Mouse (Mus musculus): Measurements from ENCODE around the gene Dgka. TPM values are rescaled to one million over a fixed set of nuclear protein-coding genes. Genes with fewer than 3 reads are reported as not detected.

Gene Dgka
- polyA plus RNA-seq (2015; fragmentation: Nextera tagmentation; extraction: Ambion mirVana): 6.8 and 7.8 TPM in 2 replicates

DNA sequence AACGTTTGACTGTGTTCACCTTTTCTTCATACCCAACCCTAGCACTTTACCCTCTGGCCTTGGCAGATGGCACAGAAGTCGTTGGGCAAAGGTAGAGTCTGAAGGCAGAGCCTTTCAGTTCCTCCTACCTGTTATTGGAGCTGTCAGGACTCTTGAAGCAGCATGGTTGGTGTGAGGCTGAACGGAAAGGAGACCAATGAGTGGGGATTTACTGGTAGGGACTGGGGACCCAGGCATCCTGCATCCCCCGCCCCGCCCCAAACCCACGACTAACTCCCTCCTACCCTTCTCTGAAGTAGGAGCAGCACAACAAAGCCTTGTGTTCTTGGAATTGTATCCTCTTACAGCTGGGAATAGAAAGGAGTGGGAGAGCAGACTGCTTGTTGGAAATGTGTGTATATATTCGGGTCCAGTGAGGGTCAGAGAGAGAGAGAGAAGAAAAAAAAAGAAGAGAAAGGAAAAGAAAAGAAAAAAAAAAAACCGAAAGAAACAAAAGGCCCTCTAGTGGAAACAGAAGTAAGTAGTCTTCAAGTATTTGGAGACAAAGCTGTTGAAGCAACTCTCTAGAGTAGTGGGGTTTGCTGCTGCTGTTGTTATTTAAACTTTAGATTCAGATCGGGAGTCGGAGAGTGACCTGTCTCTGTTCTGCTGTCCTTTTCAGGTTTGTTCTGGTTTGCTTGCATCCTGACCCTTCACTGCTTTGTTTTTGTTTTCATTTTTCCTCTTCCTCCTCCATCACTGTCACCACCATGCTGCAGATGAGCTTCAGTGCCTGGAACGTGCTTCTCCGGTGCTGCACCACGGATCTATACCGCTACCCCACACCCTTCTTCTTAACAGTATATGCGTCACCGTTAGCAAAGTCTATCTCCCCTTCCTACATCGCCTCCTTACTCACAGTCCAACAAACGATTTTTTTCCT is at the start of gene Dgka:
Dgka (minus strand) TSS at position 176 of the 922 bp plus-strand sequence.
- Histone ChIP-seq H3K36me3 (ENCODE audit: insufficient read depth, low read length) (no peaks in the 10 kb centered on the region), H3K9ac (replicated peaks; ENCODE audit: low read length) (peak within 1 kb of the TSS; percentile 79), H3K4me3 (ENCODE audit: low read length) (peak within 1 kb of the TSS; percentile 64), H3K4me2 (replicated peaks; ENCODE audit: low read depth, low read length) (peak within 1 kb of the TSS; percentile 93), H3K9me3 (ENCODE audit: low read length) (no peaks in the 10 kb centered on the region), H3K4me1 (ENCODE audit: insufficient read depth, low read length) (peaks cover 35% of the 10 kb centered on the region), H3K27me3 (ENCODE audit: insufficient read depth, low read length) (peaks cover 7% of the 10 kb centered on the region; the same call in 1 of the 2 replicates), H3K27ac (ENCODE audit: low read length) (peak within 1 kb of the TSS; percentile 28)
- 23% methylated on average over 18 of the region's 18 CpGs for WGBS
- no peak for ATAC-seq (ENCODE audit: low FRiP score, low TSS enrichment)

DNA sequence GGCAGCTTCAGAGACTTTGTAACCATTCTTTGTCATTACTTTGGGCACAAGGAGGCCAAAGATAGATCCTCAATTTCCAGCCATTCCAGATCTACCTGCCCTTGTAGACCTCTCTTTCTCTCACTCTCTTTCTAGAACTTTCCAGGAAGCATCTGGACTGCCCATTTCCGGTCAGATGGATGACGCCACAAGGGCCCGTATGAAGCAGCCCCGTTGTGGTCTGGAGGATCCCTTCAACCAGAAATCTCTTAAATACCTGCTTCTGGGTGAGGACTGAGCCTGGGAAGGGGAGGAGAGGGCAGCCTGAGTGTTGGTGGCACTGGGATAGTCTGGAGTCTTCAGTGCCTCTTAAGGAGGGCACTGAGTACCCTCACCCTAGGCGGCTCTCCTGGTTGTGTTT is 49.7 kb upstream of the Dgka start:
- no peaks in the 10 kb centered on the region for H3K9me3 ChIP-seq (ENCODE audit: low read length)
- no peak overlapping the region for H3K27ac ChIP-seq (ENCODE audit: low read length)
- no peak for ATAC-seq (ENCODE audit: low FRiP score, low TSS enrichment)
- H3K36me3 ChIP-seq (ENCODE audit: insufficient read depth, low read length): no peaks in the 10 kb centered on the region
- H3K4me1 ChIP-seq (ENCODE audit: insufficient read depth, low read length): no peaks in the 10 kb centered on the region
- H3K9ac ChIP-seq (replicated peaks; ENCODE audit: low read length): no peak overlapping the region
- no peaks in the 10 kb centered on the region for H3K27me3 ChIP-seq (ENCODE audit: insufficient read depth, low read length)
- H3K4me2 ChIP-seq (replicated peaks; ENCODE audit: low read depth, low read length): no peak overlapping the region
- 85% methylated on average over 5 of the region's 5 CpGs for WGBS
- H3K4me3 ChIP-seq (ENCODE audit: low read length): no peak overlapping the region

DNA sequence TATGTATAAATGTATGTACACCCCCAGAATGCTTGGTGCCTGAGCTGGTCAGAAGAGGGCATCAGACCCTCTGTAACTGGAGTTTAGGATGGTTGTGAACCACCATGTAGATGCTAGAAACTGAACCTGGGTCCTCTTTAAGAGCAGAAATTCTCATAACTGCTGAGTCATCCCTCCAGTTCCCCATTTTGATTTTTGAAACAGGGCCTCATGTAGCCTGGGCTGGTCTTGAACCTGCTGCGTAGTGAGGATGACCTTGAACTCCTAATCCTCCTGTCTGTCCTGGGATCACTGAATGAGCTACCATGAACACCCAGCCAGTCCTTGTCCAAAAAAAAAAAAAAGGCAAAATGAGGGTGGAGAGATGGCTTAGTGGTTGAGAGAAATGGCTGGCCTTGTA is 48.6 kb upstream of the Dgka start:
- no peaks in the 10 kb centered on the region for H3K36me3 ChIP-seq (ENCODE audit: insufficient read depth, low read length)
- WGBS: 90% methylated on average over 1 of the region's 1 CpGs
- H3K27ac ChIP-seq (ENCODE audit: low read length): no peak overlapping the region
- no peaks in the 10 kb centered on the region for H3K4me1 ChIP-seq (ENCODE audit: insufficient read depth, low read length)
- no peaks in the 10 kb centered on the region for H3K27me3 ChIP-seq (ENCODE audit: insufficient read depth, low read length)
- H3K9ac ChIP-seq (replicated peaks; ENCODE audit: low read length): no peak overlapping the region
- no peak overlapping the region for H3K4me2 ChIP-seq (replicated peaks; ENCODE audit: low read depth, low read length)
- no peak overlapping the region for H3K4me3 ChIP-seq (ENCODE audit: low read length)
- ATAC-seq (ENCODE audit: low FRiP score, low TSS enrichment): no peak
- no peaks in the 10 kb centered on the region for H3K9me3 ChIP-seq (ENCODE audit: low read length)

DNA sequence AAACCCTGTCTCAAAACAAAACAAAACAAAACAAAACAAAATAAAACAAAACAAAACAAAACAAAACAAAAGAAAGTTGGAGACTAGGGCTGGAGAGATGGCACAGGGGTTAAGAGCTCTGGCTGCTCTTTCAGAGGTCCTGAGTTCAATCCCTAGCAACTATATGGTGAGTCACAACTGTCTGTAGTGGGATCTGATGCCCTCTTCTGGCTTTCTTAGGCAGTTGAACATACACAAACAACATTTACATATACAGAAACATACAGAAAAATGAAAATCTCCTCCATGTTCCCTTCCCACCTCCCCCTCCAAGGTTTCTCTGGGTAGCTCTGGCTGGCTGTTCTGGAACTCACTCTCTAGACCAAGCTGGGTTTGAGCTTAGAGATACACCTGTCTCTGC is 47.4 kb upstream of the Dgka start:
- H3K36me3 ChIP-seq (ENCODE audit: insufficient read depth, low read length): no peaks in the 10 kb centered on the region
- no peak overlapping the region for H3K9ac ChIP-seq (replicated peaks; ENCODE audit: low read length)
- H3K27ac ChIP-seq (ENCODE audit: low read length): no peak overlapping the region
- no peak overlapping the region for H3K4me2 ChIP-seq (replicated peaks; ENCODE audit: low read depth, low read length)
- no peaks in the 10 kb centered on the region for H3K27me3 ChIP-seq (ENCODE audit: insufficient read depth, low read length)
- H3K4me1 ChIP-seq (ENCODE audit: insufficient read depth, low read length): no peaks in the 10 kb centered on the region
- no peaks in the 10 kb centered on the region for H3K9me3 ChIP-seq (ENCODE audit: low read length)
- H3K4me3 ChIP-seq (ENCODE audit: low read length): no peak overlapping the region
- ATAC-seq (ENCODE audit: low FRiP score, low TSS enrichment): no peak

DNA sequence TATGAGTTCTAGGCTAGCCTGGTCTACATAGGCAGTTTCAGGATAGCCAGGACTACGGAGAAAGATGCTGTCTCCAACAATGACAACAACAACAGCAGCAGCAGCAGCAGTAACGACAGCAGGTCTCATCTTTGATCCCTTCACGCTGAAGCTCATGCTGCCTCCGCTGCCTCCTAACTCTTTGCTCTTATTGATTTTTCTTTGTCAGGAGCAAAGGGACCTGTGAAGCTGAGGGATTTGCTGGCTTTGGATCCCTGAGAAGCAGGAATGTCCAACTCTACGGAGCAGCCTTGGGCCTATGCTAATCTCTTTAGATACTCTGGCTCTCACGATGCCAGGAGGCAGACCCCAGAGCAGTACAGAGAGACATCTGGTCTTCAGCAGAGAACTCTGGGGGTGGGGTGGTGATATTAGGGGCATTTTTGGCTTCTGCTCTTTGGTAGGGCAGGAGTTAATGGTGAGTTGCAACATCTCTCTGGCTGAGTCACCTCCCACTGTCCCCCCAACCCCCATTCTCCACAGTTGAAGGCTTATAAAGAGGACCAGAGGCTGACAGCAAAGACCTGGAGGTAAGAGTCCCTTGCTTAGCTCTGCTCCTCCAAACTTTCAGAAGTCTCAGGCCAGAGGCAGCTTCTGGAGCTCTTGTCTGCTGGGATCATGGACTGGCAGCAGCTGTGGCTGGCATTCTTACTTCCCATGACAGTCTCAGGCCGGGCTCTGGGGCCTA is 45.9 kb upstream of the Dgka start, which contains the start of gene Mmp19:
Mmp19 (plus strand) TSS at position 513 of the 727 bp plus-strand sequence.
- H3K36me3 ChIP-seq (ENCODE audit: insufficient read depth, low read length): no peaks in the 10 kb centered on the region
- H3K4me2 ChIP-seq (replicated peaks; ENCODE audit: low read depth, low read length): no peak within 1 kb of the TSS
- H3K4me1 ChIP-seq (ENCODE audit: insufficient read depth, low read length): no peaks in the 10 kb centered on the region
- no peaks in the 10 kb centered on the region for H3K27me3 ChIP-seq (ENCODE audit: insufficient read depth, low read length)
- H3K27ac ChIP-seq (ENCODE audit: low read length): no peak within 1 kb of the TSS
- 77% methylated on average over 7 of the region's 7 CpGs for WGBS
- H3K9ac ChIP-seq (replicated peaks; ENCODE audit: low read length): no peak within 1 kb of the TSS
- no peak within 1 kb of the TSS for H3K4me3 ChIP-seq (ENCODE audit: low read length)
- no peaks in the 10 kb centered on the region for H3K9me3 ChIP-seq (ENCODE audit: low read length)
- ATAC-seq (ENCODE audit: low FRiP score, low TSS enrichment): no peak

DNA sequence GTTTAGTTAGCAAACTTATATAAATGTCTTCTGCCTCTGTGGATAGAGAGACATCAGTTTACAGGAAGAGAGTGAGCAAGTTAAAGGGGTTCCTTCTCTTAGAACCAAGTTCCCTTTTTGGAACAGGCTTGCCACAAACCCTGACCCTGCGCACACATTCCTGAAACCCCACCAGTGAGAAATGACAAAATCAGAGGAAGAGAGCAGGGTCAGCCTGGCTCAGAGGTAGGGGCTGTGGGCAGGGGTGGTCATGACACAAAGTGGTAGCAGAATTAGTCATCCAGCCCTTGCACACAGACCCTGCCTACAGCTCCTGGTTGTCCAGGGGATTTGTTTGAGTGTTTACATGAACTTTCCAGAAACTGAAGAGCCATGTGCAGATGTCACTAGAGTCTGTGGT is 35.5 kb upstream of the Dgka start:
- peaks cover 9% of the 10 kb centered on the region; the same call in 1 of the 2 replicates for H3K9me3 ChIP-seq (ENCODE audit: low read length)
- H3K36me3 ChIP-seq (ENCODE audit: insufficient read depth, low read length): no peaks in the 10 kb centered on the region
- no peaks in the 10 kb centered on the region for H3K27me3 ChIP-seq (ENCODE audit: insufficient read depth, low read length)
- 92% methylated on average over 1 of the region's 1 CpGs for WGBS
- no peak overlapping the region for H3K4me3 ChIP-seq (ENCODE audit: low read length)
- H3K4me1 ChIP-seq (ENCODE audit: insufficient read depth, low read length): peaks cover 6% of the 10 kb centered on the region
- H3K4me2 ChIP-seq (replicated peaks; ENCODE audit: low read depth, low read length): no peak overlapping the region
- H3K27ac ChIP-seq (ENCODE audit: low read length): no peak overlapping the region
- H3K9ac ChIP-seq (replicated peaks; ENCODE audit: low read length): no peak overlapping the region
- no peak for ATAC-seq (ENCODE audit: low FRiP score, low TSS enrichment)

DNA sequence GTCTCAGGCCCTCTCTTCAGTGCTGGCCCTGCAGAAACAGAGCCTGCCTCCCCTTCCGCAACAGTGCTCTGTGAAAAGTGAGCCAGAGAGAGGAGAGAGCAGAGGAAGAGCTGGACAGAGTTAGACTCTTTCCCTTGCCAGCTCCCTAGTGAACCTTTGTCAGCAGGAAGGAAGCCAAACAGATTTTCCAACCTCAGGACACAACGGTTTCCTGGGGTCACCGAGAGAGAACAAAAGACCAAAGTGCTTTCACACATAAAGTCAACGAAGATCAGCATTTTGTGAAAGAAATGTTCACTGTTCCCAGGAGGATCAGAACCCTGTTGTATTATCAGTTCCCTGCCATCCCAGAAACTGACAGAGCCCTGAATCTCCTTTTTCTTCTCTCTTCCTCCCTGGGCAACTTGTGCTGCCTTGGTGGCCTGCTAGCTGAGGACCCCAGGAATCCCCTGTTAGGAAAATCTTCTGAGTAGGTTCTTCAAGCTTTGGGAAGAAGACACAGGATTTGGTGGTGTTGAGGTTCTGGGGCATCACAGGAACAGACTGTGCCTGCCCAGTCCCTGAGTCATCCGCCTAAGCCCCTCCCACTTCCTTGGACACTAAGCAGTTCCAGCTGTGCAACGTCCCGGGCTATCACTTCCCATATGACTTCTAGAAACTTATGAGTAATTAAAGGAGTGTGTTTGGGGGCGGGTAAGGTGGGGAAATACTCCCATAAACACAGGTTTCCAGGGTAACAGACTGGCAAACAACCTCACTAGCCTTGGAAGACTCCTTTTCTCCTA is 34.5 kb upstream of the Dgka start:
- Histone ChIP-seq H3K4me3 (ENCODE audit: low read length) (no peak overlapping the region), H3K36me3 (ENCODE audit: insufficient read depth, low read length) (no peaks in the 10 kb centered on the region), H3K9me3 (ENCODE audit: low read length) (0 out of 2 replicates have a peak, but pooled peaks cover 5% of the 10 kb centered on the region), H3K27me3 (ENCODE audit: insufficient read depth, low read length) (no peaks in the 10 kb centered on the region), H3K27ac (ENCODE audit: low read length) (peak overlapping the region; percentile 88), H3K9ac (replicated peaks; ENCODE audit: low read length) (no peak overlapping the region; the same call in 1 of the 2 replicates), H3K4me2 (replicated peaks; ENCODE audit: low read depth, low read length) (peak overlapping the region; percentile 11; the same call in 1 of the 2 replicates), H3K4me1 (ENCODE audit: insufficient read depth, low read length) (peaks cover 6% of the 10 kb centered on the region)
- peak; percentile 96 for ATAC-seq (ENCODE audit: low FRiP score, low TSS enrichment)
- WGBS: 32% methylated on average over 8 of the region's 8 CpGs

DNA sequence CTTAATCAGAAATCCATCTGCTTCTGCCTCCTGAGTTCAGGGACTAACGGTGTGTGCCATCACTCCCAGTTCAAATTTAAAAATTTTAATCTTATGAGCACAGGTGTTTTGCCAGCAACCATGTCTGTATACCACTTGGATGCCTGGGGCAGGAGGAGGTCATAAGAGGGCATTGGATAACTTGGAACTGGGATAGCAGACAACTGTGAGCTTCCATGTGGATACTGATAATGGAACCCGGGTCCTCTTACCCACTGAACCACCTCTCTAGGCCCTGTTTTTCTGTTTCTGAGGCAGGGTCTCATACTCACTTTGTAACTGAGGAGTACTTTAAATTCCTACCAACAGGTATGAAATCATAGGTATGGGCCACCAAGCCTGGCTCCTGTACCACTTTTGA is 33.8 kb upstream of the Dgka start:
- Histone ChIP-seq H3K9me3 (ENCODE audit: low read length) (no peaks in the 10 kb centered on the region), H3K27me3 (ENCODE audit: insufficient read depth, low read length) (no peaks in the 10 kb centered on the region), H3K4me2 (replicated peaks; ENCODE audit: low read depth, low read length) (no peak overlapping the region), H3K36me3 (ENCODE audit: insufficient read depth, low read length) (no peaks in the 10 kb centered on the region), H3K4me1 (ENCODE audit: insufficient read depth, low read length) (peaks cover 6% of the 10 kb centered on the region), H3K4me3 (ENCODE audit: low read length) (no peak overlapping the region), H3K9ac (replicated peaks; ENCODE audit: low read length) (no peak overlapping the region), H3K27ac (ENCODE audit: low read length) (peak overlapping the region; percentile 88)
- no peak for ATAC-seq (ENCODE audit: low FRiP score, low TSS enrichment)
- 94% methylated on average over 2 of the region's 2 CpGs for WGBS

DNA sequence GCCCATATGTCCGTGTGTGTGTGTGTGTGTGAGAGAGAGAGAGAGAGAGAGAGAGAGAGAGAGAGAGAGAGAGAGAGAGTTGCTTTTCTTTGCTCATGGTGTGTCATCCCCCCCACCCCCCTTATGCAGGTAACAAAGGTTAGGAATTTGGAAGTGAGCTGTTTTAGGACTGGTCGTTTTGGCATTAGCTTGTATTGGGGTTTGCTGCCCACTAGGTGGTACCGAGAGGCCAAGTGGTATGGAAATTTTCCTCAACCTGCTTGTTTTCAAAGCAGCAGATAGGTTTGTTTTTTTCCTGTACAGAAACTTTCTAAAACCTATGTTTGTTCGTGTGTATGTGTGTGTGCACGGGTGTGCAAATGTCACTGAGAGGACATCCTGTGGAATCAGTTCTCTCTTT is 29.0 kb upstream of the Dgka start:
- Histone ChIP-seq H3K4me2 (replicated peaks; ENCODE audit: low read depth, low read length) (no peak overlapping the region), H3K9me3 (ENCODE audit: low read length) (no peaks in the 10 kb centered on the region), H3K4me1 (ENCODE audit: insufficient read depth, low read length) (peaks cover under 1% of the 10 kb centered on the region; the same call in 1 of the 2 replicates), H3K27me3 (ENCODE audit: insufficient read depth, low read length) (no peaks in the 10 kb centered on the region), H3K36me3 (ENCODE audit: insufficient read depth, low read length) (no peaks in the 10 kb centered on the region), H3K27ac (ENCODE audit: low read length) (no peak overlapping the region), H3K4me3 (ENCODE audit: low read length) (no peak overlapping the region), H3K9ac (replicated peaks; ENCODE audit: low read length) (no peak overlapping the region)
- no peak for ATAC-seq (ENCODE audit: low FRiP score, low TSS enrichment)
- WGBS: 30% methylated on average over 5 of the region's 5 CpGs
